Mouse (Mus musculus) G1E (cell line): ENCODE measurements around the gene Dock3.

ENCODE experiments used
- CTCF ChIP-seq: IDR thresholded peaks from 2 replicates; pipeline ENCODE4 v1.5.1; 2012; ENCODE audit warnings: low read depth, low read length, inconsistent platforms, mixed read lengths
- GATA1 ChIP-seq: IDR thresholded peaks from 2 replicates; pipeline ENCODE4 v1.6.1; 2012; ENCODE audit warnings: borderline replicate concordance, low read length, inconsistent platforms, mixed read lengths
- POLR2AphosphoS5 ChIP-seq: IDR thresholded peaks from 2 replicates; pipeline ENCODE4 v1.6.1; 2012; ENCODE audit warnings: low read depth, low read length, inconsistent platforms; ENCODE audit not compliant: insufficient replicate concordance

GRCm38 (mm10) chr9:106893327-106893726 lies 338.4 kb downstream of the Dock3 start:
- TF ChIP-seq GATA1 = no peak
- no peak for TF ChIP-seq CTCF
- TF ChIP-seq POLR2AphosphoS5 = no peak
